Mouse (Mus musculus): ENCODE results near the gene Sf3b1.
"Not testable (repeated sequence)": the region's sequence is repeated elsewhere in the genome, so short reads cannot be mapped to it uniquely, and the experiment has no call there.

Sf3b1 gene

DNA sequence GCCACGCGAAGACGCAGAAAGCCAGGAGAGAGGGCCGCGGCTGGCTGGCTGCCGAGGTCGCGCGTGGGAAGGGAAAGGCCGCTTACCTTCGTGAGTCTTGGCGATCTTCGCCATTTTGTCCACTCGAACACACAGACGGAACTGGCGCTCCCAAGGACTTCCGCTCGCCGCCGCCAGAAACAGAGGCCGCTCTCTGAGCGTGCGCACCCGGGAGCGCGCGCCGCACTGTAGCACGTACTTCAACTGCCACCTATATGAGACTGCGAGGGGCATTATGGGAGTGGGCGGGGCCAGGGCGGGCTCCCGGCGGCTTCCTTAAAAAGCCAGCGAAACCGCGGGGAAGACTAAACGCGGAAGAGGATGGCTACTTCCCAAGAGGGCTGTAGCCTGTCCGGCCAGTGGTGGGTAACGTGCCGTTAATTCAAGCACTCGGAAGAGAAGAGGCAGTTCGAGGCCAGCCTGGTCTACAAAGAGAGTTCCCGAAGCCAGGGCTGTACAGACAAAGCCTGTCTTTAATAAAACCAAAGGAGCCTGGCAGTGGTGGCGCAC is at the start of gene Sf3b1:
TSS of gene Sf3b1 (minus strand) at position 229 of the 549 bp plus-strand sequence.
- peak; percentile 97 for DNase-seq

DNA sequence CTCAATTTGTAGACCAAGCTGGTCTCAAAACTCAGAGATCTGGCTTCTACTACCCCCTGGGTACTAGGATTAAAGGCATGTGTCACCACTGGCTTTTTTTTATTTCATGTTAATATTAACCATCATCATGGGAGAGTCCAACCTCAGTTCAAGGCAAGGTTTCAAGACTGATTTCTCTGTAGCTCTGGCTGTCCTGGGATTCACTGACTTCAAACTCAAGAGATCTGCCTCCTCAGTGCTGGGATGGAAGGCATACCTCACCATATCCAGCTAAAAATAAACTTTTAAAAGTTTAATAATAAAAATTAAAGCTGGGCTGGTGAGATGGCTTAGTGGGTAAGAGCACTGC is 49.1 kb upstream of the Sf3b1 start:
- no peak for DNase-seq

- DNase-seq = no peak
Measured at GRCm38 (mm10) chr1:55075652-55076394, 48.5 kb upstream of the Sf3b1 start.

GRCm38 (mm10) chr1:55074757-55075156 is 47.5 kb upstream of the Sf3b1 start:
- no peak for DNase-seq

GRCm38 (mm10) chr1:55072328-55072727 is 45.0 kb upstream of the Sf3b1 start:
- not testable (repeated sequence) for DNase-seq

- no peak for DNase-seq
Measured at GRCm38 (mm10) chr1:55061772-55062171, 34.5 kb upstream of the Sf3b1 start.

DNA sequence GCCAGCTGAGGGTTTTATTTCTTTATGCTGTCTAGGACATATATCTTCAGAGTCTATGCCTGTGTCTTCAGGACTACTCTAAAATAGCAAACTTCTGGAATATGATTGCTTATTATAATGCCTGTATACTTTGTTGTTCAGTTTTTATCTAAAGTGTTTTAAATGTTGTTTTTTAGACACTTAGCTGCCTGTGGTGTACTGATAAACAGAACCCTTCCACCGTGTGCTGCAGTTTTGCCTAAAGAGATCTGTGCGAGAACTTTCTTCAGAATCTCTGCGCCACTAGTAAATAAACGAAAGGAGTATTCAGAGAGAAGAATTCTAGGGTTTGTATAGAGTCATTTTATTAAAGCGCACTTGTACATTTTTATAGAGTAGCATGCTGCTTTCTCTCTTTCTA is 33.8 kb upstream of the Sf3b1 start:
- no peak for DNase-seq

DNA sequence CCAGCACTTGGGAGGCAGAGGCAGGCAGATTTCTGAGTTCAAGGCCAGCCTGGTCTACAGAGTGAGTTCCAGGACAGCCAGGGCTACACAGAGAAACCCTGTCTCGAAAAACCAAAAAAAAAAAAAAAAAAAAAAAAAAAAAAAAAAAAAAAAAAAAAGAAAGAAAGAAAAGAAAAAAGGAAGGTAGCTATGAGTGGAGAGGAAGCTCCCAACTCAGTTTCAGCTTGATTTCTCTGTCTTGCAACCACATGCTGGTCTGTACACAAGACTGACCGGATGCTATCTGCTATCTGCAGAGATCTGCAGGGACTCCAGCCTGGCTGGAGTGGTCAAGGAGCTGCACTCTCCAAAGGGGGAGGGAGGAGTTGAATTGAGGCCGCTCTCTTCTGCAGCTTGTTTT is 31.1 kb upstream of the Sf3b1 start:
- DNase-seq = not testable (repeated sequence)

DNA sequence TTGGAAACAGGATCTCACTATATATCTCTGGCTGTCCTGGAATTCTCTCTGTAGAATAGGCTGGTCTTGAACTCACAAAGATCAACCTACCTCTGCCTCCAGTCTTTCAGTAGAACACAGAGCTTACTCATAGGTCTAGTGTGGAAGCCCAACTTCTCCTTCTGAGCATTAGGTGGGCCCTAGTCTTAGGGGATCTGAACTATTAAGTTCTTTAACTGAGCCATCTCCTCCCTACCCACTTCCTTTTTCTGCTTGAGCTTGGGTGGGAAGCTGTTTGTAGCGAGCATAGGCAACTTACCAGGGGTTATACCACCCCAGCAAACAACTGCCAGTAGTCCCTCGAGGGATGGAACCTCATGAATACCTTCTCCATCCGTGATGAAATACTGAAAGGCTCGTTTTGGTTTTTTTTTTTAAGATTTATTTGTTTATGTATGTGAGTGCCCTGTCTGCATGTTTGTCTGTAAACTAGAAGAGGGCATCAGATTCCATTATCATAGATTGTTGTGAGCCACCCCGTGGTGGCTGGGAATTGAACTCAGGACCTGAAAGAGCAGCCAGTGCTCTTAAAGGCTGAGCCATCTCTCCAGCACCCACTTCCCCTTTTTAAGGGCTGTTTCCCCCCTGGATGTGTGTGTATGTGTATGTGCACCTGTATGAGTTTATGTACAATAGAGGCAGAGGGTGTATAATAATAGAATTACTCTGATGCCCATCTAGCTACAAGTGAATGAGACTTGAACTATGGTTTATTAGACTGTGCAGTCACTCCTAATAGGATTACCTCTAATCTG is 28.2 kb upstream of the Sf3b1 start:
- DNase-seq = no peak

DNA sequence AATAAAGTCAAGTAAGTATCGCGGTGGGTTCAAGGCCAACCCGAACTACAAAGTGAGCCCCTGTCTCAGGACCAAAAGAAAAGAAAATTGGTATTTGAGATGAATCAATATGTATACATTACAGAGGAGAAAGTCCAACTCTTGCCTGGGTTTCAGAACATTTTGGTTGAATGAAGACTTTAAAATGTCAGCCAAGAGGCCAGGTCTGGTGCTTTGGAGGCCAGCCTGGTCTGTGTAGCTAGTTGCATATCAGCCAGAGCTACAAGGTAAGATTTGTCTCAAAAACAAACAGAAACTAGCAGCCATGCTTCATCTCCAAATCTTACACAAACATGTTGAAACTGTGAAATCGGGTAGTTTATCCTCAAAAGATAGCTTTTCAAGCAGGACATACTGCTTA is 26.3 kb upstream of the Sf3b1 start:
- no peak for DNase-seq

GRCm38 (mm10) chr1:55053005-55053404 is 25.7 kb upstream of the Sf3b1 start:
- DNase-seq = peak; percentile 82

GRCm38 (mm10) chr1:55052355-55052953 is 25.2 kb upstream of the Sf3b1 start, which contains the start of gene Coq10b:
TSS of gene Coq10b (plus strand) at chr1:55052770.
- peak; percentile 99 for DNase-seq

GRCm38 (mm10) chr1:55051671-55052070 is 24.4 kb upstream of the Sf3b1 start:
- DNase-seq = no peak

DNA sequence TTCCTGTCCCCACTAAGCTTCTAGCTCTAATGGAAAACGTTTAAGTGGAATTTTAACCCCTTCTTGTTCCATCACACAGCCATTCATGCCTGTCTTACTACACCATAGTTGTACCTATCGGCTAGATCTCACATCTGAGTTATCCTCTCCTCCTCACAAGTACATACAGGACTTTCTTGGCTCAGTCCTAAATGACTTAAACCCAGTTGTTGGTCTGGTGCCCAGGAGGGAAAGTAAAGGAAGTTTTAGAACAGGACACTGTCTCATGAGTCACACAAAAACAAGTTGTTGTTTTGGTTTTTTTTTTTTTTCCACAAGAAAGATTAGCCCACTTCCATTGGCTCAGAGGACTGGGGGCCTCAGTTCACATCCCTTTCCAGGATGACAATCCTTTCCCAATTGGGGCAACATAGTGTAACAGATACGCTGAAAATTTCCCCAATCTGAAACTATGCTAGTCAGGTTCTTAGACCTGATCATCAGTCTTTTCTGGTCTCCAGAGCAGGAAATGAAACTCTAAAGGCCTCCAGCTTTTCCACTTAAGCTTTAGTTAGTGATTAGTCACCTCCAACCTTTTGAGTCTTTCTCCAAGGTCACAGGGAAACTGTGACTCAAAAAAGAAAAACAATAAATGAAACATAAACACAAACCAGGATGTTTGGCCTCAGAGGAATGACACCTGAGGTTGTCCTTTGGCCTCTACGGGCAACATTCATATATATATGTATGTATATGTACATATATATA is 21.7 kb upstream of the Sf3b1 start:
- DNase-seq = no peak

DNA sequence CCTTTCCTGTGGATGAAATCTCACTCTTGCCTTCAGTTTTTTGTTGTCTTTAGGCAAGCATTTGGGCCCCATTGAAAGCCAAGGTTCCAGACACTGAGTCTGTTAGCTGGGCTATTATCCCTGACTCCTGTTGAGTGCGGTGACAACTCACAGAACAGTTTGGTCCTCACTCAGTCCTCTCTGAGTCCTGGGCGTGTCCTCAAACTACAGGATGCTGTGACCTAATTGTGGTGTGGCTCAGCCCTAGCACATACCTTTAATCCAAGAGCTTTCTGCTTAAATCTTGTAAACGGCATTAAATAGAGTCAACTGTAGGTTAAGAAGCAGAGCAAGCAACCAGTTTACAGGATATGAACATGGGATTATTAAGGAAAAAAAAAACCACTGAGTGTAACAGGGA is 15.9 kb upstream of the Sf3b1 start:
- DNase-seq = no peak

DNA sequence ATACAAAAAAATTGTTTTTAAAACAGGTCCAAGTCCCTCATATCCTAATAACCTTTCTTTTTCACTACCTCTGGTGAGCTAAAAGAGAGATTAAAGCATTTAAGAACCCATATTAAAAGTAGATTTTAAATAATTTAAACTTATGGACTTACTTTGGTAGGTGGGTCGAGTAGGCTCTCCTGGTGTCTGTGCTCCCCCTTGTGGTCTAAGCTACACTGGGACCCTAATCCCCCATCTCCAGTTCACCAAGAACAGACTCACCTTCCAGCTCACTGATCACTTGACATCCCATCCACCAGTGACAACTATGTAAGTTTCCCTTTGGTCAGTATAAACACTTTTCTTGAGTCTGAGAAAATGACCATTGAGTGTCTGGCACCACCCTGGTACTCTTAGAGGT is 15.0 kb upstream of the Sf3b1 start:
- no peak for DNase-seq

DNA sequence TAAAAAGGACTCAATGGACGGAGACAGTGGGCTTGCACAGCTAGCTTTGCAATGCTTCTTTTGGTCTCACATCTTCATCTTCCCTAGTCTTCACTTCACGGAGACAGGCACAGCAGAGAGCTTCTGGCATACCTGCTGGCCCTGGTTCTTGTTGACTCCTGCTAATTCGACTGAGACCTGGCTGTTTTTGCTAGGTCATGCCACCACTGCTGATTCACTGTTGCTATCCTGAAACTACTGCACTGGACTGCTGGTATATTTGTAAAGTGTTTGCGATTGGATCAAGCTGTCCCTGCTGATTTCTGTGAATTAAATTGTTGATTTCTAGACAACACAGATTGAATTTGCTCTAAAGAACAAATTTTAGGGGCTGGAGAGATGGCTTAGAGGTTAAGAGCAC is 14.4 kb upstream of the Sf3b1 start:
- no peak for DNase-seq

DNA sequence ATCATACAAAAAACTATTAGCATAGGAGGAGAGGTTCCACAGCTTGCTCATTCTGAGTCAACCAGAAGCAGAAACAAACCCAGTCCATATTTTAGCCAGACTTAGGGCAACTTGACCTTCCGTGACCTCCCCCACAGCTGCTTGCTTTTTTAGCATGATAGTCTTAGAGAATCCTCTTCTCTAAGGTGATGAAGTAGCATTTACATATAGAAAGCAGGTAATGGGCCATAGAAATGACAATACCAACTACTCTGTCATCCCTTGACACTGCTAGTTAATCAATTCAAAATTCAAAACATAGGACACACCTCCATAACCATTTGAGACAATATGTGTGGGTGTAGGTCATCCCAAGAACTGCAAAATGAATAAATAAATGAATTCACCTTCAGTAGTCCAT is 12.7 kb upstream of the Sf3b1 start:
- DNase-seq = no peak

- no peak for DNase-seq
Measured at GRCm38 (mm10) chr1:55031026-55031779, 3.9 kb upstream of the Sf3b1 start.

GRCm38 (mm10) chr1:55029446-55029845 is 2.2 kb upstream of the Sf3b1 start:
- DNase-seq = no peak

DNA sequence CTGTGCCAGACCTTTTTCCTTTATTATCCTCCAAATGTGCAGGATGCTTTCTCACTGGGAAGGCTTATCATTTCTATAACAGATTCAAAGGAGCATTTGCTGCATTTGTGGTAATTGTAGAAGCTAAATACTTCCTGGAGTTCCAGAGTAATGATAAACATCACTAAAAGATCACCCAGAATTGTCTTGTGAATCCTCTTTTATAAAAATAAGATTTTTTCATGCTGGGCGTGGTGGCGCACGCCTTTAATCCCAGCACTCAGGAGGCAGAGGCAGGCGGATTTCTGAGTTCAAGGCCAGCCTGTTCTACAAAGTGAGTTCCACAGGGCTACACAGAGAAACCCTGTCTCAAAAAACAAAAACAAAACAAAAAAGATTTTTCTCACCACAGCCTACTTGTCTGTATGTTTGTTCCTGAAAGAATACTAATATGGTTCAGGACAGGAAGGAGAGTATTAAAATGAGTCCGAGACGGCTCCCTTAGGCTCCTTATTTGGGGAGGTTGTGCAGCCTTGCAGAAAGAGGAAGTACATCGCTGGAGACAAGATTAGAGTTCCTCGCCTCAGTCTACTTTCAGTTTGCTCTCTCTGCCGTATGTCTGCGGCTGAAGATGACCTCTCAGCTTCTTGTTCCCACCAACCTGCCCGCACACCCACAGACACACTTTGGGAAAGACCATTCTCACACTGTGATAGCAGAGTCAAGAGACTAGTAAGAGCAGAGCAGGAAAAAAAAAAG is 1.4 kb upstream of the Sf3b1 start:
- peak; percentile 15 for DNase-seq

All from kidney, adult 11 months (tissue).